Mouse (Mus musculus): Measurements from ENCODE around the gene Olfr493. TPM values are rescaled to one million over a fixed set of nuclear protein-coding genes. Genes with fewer than 3 reads are reported as not detected.

Olfr493 gene
- polyA plus RNA-seq (2012; rRNA removed): not detected in 2 replicates

DNA sequence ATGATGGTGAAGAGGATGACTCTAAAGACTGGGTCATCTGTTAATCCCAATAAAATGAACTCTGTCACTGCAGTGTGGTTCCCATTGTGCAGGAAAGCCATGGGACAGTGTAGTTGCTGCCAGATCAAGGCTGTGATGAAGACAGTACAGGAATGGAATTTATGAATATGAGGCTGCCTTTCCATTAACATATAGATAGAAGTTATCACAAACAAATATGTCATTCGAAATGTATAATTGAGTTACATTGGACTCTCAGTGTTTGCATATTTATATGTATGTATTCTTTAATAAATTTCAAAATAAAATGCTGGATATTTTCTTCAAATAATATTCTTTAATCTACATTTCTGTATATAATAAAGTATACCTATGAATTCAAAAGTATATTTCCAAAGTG lies at the start of gene Olfr493:
TSS of gene Olfr493 (minus strand) at position 101 of the 400 bp plus-strand sequence.
- Histone ChIP-seq H3K27me3 (ENCODE audit: control insufficient read depth, insufficient read depth, low read length) (no peaks in the 10 kb centered on the region), H3K27ac (ENCODE audit: control insufficient read depth, insufficient read depth, low read length) (no peak within 1 kb of the TSS), H3K4me3 (ENCODE audit: control insufficient read depth, insufficient read depth, low read length) (no peak within 1 kb of the TSS), H3K36me3 (ENCODE audit: control insufficient read depth, insufficient read depth, low read length) (no peaks in the 10 kb centered on the region), H3K4me1 (replicated peaks; ENCODE audit: control insufficient read depth, insufficient read depth, low read length) (no peaks in the 10 kb centered on the region)
- no peak for TF ChIP-seq POLR2A (IDR thresholded peaks at IDR 0.05; ENCODE audit: control insufficient read depth, extremely low read depth, insufficient read depth, low read length, poor library complexity)
- no peak for TF ChIP-seq CTCF (IDR thresholded peaks at IDR 0.05; ENCODE audit: borderline replicate concordance, control insufficient read depth, extremely low read depth, insufficient read depth, low read length, poor library complexity)
- DNase-seq: no peak
- WGBS: 82% methylated on average over 1 of the region's 1 CpGs

DNA sequence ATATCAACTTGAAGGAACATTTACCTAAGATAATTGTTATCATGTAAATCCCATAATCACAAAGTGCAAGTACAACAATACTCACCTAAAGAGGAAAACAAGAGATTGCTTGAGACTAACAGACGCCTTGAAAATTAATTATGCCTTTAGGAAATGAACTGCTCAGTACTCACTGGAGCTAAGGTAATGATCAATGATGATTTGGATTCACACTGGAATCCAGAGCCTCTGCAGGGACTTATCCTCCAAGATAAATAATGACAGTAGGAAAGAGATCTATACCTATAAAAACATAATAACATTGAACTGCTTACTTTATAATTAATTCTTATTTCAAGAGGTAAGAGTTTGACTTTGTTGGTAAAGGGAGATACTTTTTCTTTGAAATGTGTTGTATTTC lies 46.1 kb upstream of the Olfr493 start, which contains the start of gene Olfr495:
TSS of gene Olfr495 (plus strand) at position 301 of the 400 bp plus-strand sequence.
- TF ChIP-seq POLR2A (IDR thresholded peaks at IDR 0.05; ENCODE audit: control insufficient read depth, extremely low read depth, insufficient read depth, low read length, poor library complexity) (no peak), CTCF (IDR thresholded peaks at IDR 0.05; ENCODE audit: borderline replicate concordance, control insufficient read depth, extremely low read depth, insufficient read depth, low read length, poor library complexity) (no peak)

DNA sequence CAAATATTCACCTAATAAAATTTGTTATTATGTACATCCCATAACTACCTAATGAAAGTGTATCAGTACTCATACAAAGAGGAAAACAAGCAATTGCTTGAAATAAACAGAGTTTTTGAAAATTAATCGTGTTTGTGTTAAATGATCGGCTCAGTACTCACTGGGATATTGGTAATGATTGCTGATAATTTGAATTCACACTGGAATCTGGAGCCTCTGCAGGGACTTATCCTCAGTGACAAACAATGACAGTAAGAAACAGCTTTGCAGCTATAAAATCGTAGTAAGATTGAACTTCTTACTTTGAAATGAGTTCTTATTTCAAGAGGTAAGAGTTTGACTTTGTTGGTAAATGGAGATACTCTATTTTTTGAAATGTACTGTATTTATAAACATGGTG lies 18.3 kb upstream of the Olfr493 start, which contains the start of gene Olfr494:
TSS of gene Olfr494 (plus strand) at position 301 of the 400 bp plus-strand sequence.
- no peak for TF ChIP-seq POLR2A (IDR thresholded peaks at IDR 0.05; ENCODE audit: control insufficient read depth, extremely low read depth, insufficient read depth, low read length, poor library complexity)
- TF ChIP-seq CTCF (IDR thresholded peaks at IDR 0.05; ENCODE audit: borderline replicate concordance, control insufficient read depth, extremely low read depth, insufficient read depth, low read length, poor library complexity): no peak
- H3K27ac ChIP-seq (ENCODE audit: control insufficient read depth, insufficient read depth, low read length): no peak within 1 kb of the TSS
- H3K4me3 ChIP-seq (ENCODE audit: control insufficient read depth, insufficient read depth, low read length): no peak within 1 kb of the TSS
- no peaks in the 10 kb centered on the region for H3K36me3 ChIP-seq (ENCODE audit: control insufficient read depth, insufficient read depth, low read length)
- H3K4me1 ChIP-seq (replicated peaks; ENCODE audit: control insufficient read depth, insufficient read depth, low read length): no peaks in the 10 kb centered on the region
- 82% methylated on average over 3 of the region's 3 CpGs for whole genome bisulfite sequencing
- H3K27me3 ChIP-seq (ENCODE audit: control insufficient read depth, insufficient read depth, low read length): no peaks in the 10 kb centered on the region
- no peak for DNase-seq

More for the DNA sequence above, 46.1 kb upstream of the Olfr493 start, which contains the start of gene Olfr495:
- Histone ChIP-seq H3K36me3 (ENCODE audit: control insufficient read depth, insufficient read depth, low read length) (no peaks in the 10 kb centered on the region), H3K27me3 (ENCODE audit: control insufficient read depth, insufficient read depth, low read length) (no peaks in the 10 kb centered on the region), H3K4me3 (ENCODE audit: control insufficient read depth, insufficient read depth, low read length) (no peak within 1 kb of the TSS), H3K4me1 (replicated peaks; ENCODE audit: control insufficient read depth, insufficient read depth, low read length) (no peaks in the 10 kb centered on the region), H3K27ac (ENCODE audit: control insufficient read depth, insufficient read depth, low read length) (no peak within 1 kb of the TSS)
- 76% methylated on average over 1 of the region's 1 CpGs for WGBS
- DNase-seq: no peak

DNA sequence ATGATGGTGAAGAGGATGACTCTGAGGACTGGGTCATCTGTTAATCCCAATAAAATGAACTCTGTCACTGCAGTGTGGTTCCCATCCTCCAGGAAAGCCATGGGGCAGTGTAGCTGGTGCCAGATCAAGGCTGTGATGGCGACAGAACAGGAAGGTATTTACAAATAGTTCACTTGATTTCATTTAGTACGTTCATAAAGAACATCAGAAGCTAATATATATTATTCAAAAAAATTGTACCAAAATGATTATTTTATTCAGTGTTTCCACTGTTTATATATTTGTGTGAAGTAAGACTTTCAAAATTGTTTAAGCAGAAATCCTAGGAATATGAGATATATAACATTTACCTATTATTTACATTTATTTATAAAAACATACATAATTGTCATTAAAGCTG lies 23.2 kb downstream of the Olfr493 start, which contains the start of gene Olfr492:
TSS of gene Olfr492 (minus strand) at position 101 of the 400 bp plus-strand sequence.
- no peaks in the 10 kb centered on the region for H3K36me3 ChIP-seq (ENCODE audit: control insufficient read depth, insufficient read depth, low read length)
- H3K27me3 ChIP-seq (ENCODE audit: control insufficient read depth, insufficient read depth, low read length): no peaks in the 10 kb centered on the region
- 84% methylated on average over 2 of the region's 2 CpGs for WGBS
- no peaks in the 10 kb centered on the region for H3K4me1 ChIP-seq (replicated peaks; ENCODE audit: control insufficient read depth, insufficient read depth, low read length)
- H3K27ac ChIP-seq (ENCODE audit: control insufficient read depth, insufficient read depth, low read length): no peak within 1 kb of the TSS
- no peak for TF ChIP-seq CTCF (IDR thresholded peaks at IDR 0.05; ENCODE audit: borderline replicate concordance, control insufficient read depth, extremely low read depth, insufficient read depth, low read length, poor library complexity)
- no peak for TF ChIP-seq POLR2A (IDR thresholded peaks at IDR 0.05; ENCODE audit: control insufficient read depth, extremely low read depth, insufficient read depth, low read length, poor library complexity)
- H3K4me3 ChIP-seq (ENCODE audit: control insufficient read depth, insufficient read depth, low read length): no peak within 1 kb of the TSS
- DNase-seq: no peak

DNA sequence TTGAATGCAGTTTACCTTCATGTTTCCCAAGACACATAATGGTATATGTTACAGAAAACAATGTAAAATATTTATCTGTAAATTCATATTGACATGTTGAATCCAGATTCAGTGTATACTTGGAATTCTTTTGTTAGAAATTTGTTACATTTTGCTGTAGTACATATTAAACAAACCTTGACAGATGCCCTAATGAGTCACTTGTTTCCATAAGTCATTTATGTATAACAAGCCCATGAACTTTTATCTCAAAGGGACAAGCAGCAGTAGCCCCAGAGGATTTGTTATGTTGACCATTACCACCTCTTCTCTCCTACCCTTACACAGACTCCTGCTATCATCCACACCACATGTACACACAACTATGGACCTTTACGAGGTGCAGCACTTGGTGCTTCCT lies 33.6 kb downstream of the Olfr493 start, which contains the start of gene Olfr491:
TSS of gene Olfr491 (plus strand) at position 301 of the 400 bp plus-strand sequence.
- Histone ChIP-seq H3K27ac (ENCODE audit: control insufficient read depth, insufficient read depth, low read length) (no peak within 1 kb of the TSS), H3K4me1 (replicated peaks; ENCODE audit: control insufficient read depth, insufficient read depth, low read length) (no peaks in the 10 kb centered on the region), H3K36me3 (ENCODE audit: control insufficient read depth, insufficient read depth, low read length) (no peaks in the 10 kb centered on the region), H3K4me3 (ENCODE audit: control insufficient read depth, insufficient read depth, low read length) (no peak within 1 kb of the TSS), H3K27me3 (ENCODE audit: control insufficient read depth, insufficient read depth, low read length) (no peaks in the 10 kb centered on the region)
- WGBS: 79% methylated on average over 1 of the region's 1 CpGs
- TF ChIP-seq POLR2A (IDR thresholded peaks at IDR 0.05; ENCODE audit: control insufficient read depth, extremely low read depth, insufficient read depth, low read length, poor library complexity): no peak
- no peak for TF ChIP-seq CTCF (IDR thresholded peaks at IDR 0.05; ENCODE audit: borderline replicate concordance, control insufficient read depth, extremely low read depth, insufficient read depth, low read length, poor library complexity)
- DNase-seq: no peak

Other genes with a start within 250 kb of the Olfr493 start
- gene Olfr482, start 249.4 kb downstream of the Olfr493 start, polyA plus RNA-seq (2012; rRNA removed): not detected in 2 replicates
- gene Olfr483, start 246.1 kb downstream of the Olfr493 start, polyA plus RNA-seq (2012; rRNA removed): not detected in 2 replicates
- gene Olfr484, start 219.5 kb downstream of the Olfr493 start, polyA plus RNA-seq (2012; rRNA removed): not detected in 2 replicates
- not detected in 2 replicates for gene Olfr485, start 187.1 kb downstream of the Olfr493 start, polyA plus RNA-seq (2012; rRNA removed)
- not detected in 2 replicates for gene Olfr486, start 174.2 kb downstream of the Olfr493 start, polyA plus RNA-seq (2012; rRNA removed)
- not detected in 2 replicates for gene Olfr487, start 132.3 kb downstream of the Olfr493 start, polyA plus RNA-seq (2012; rRNA removed)
- gene Olfr488, start 88.6 kb downstream of the Olfr493 start, polyA plus RNA-seq (2012; rRNA removed): not detected in 2 replicates
- not detected in 2 replicates for gene Olfr490, start 58.0 kb downstream of the Olfr493 start, polyA plus RNA-seq (2012; rRNA removed)
- gene Olfr491, start 33.5 kb downstream of the Olfr493 start, polyA plus RNA-seq (2012; rRNA removed): not detected in 2 replicates
- not detected in 2 replicates for gene Olfr492, start 23.3 kb downstream of the Olfr493 start, polyA plus RNA-seq (2012; rRNA removed)
- not detected in 2 replicates for gene Olfr494, start 18.4 kb upstream of the Olfr493 start, polyA plus RNA-seq (2012; rRNA removed)
- gene Olfr495, start 46.2 kb upstream of the Olfr493 start, polyA plus RNA-seq (2012; rRNA removed): not detected in 2 replicates
- gene Olfr497, start 73.4 kb upstream of the Olfr493 start, polyA plus RNA-seq (2012; rRNA removed): not detected in 2 replicates
- gene Olfr498, start 118.3 kb upstream of the Olfr493 start, polyA plus RNA-seq (2012; rRNA removed): not detected in 2 replicates
- gene Olfr502, start 178.1 kb upstream of the Olfr493 start, polyA plus RNA-seq (2012; rRNA removed): not detected in 2 replicates
- gene Olfr503, start 197.5 kb upstream of the Olfr493 start, polyA plus RNA-seq (2012; rRNA removed): not detected in 2 replicates
- not detected in 2 replicates for gene Olfr504, start 218.8 kb upstream of the Olfr493 start, polyA plus RNA-seq (2012; rRNA removed)